Mouse (Mus musculus) forebrain, embryonic 10.5 days (tissue): ENCODE data around the gene Ncs1. TPM values are rescaled to one million over a fixed set of nuclear protein-coding genes. Genes with fewer than 3 reads are reported as not detected.

ENCODE experiments used
- DNase-seq: peaks from one replicate; pipeline ENCODE4 v3.0.0-alpha.2; 2017; ENCODE audit warnings: low spot score; ENCODE audit errors: extremely low spot score
- H3K27ac ChIP-seq: fragments of 300-500 bp; sonication (generic); 2 replicates; pipeline ENCODE4 v1.5.1; 2016; ENCODE audit warnings: mild to moderate bottlenecking
- H3K27me3 ChIP-seq: fragments of 300-500 bp; sonication (generic); 2 replicates; pipeline ENCODE4 v1.6.1; 2016; ENCODE audit warnings: mild to moderate bottlenecking; ENCODE audit not compliant: poor library complexity, severe bottlenecking
- H3K36me3 ChIP-seq: fragments of 300-500 bp; sonication (generic); replicated peaks from 2 replicates; pipeline ENCODE4 v1.6.1; 2016; ENCODE audit warnings: mild to moderate bottlenecking, moderate library complexity
- H3K4me1 ChIP-seq: fragments of 300-500 bp; sonication (generic); 2 replicates; pipeline ENCODE4 v1.6.1; 2016
- H3K4me3 ChIP-seq: fragments of 300-500 bp; sonication (generic); 2 replicates; pipeline ENCODE4 v1.5.1; 2016; ENCODE audit warnings: mild to moderate bottlenecking, moderate library complexity
- H3K9me3 ChIP-seq: fragments of 300-500 bp; sonication (generic); 2 replicates; pipeline ENCODE4 v1.6.1; 2016; ENCODE audit warnings: mild to moderate bottlenecking, moderate library complexity
- WGBS: fragments of 180-500 bp; shearing (Covaris S2); methylation state at CpG from one replicate; pipeline ENCODE4 v1.1.7; 2016; 5-methylcytosine and 5-hydroxymethylcytosine counted together
- polyA plus RNA-seq: library from polyadenylated mRNA; unstranded; fragments of >200 nt; fragmentation: Nextera tagmentation; extraction: Ambion mirVana; gene quantifications from 2 replicates; pipeline ENCODE4 v1.2.1, GENCODE M21; 2016

Ncs1 gene
- polyA plus RNA-seq, 1 experiment from 2014 or later = 43.3 TPM

- 4% methylated on average over 17 of the region's 17 CpGs for WGBS
- Histone ChIP-seq H3K36me3 (peaks cover 17% of the 10 kb centered on the region), H3K4me1 (peaks cover 16% of the 10 kb centered on the region), H3K4me3 (peak overlapping the region; percentile 56), H3K9me3 (no peaks in the 10 kb centered on the region), H3K27ac (peak overlapping the region; percentile 79), H3K27me3 (no peaks in the 10 kb centered on the region)
- DNase-seq = peak; percentile 70
Measured at GRCm38 (mm10) chr2:31297602-31298268, 52.1 kb downstream of the Ncs1 start.

GRCm38 (mm10) chr2:31298814-31299213 lies 53.2 kb downstream of the Ncs1 start:
- peak overlapping the region; percentile 56 for H3K4me3 ChIP-seq
- H3K36me3 ChIP-seq = peaks cover 7% of the 10 kb centered on the region
- peak overlapping the region; percentile 79; the same call in 1 of the 2 replicates for H3K27ac ChIP-seq
- H3K4me1 ChIP-seq = peaks cover 16% of the 10 kb centered on the region
- H3K9me3 ChIP-seq = no peaks in the 10 kb centered on the region
- 40% methylated on average over 4 of the region's 4 CpGs for WGBS
- no peak for DNase-seq
- H3K27me3 ChIP-seq = no peaks in the 10 kb centered on the region

GRCm38 (mm10) chr2:31299266-31299665 lies 53.6 kb downstream of the Ncs1 start:
- no peak overlapping the region for H3K4me3 ChIP-seq
- H3K36me3 ChIP-seq = peaks cover 3% of the 10 kb centered on the region
- no peaks in the 10 kb centered on the region for H3K9me3 ChIP-seq
- WGBS = 21% methylated on average over 4 of the region's 4 CpGs
- no peaks in the 10 kb centered on the region for H3K27me3 ChIP-seq
- peaks cover 16% of the 10 kb centered on the region for H3K4me1 ChIP-seq
- peak; percentile 31 for DNase-seq
- H3K27ac ChIP-seq = no peak overlapping the region

DNA sequence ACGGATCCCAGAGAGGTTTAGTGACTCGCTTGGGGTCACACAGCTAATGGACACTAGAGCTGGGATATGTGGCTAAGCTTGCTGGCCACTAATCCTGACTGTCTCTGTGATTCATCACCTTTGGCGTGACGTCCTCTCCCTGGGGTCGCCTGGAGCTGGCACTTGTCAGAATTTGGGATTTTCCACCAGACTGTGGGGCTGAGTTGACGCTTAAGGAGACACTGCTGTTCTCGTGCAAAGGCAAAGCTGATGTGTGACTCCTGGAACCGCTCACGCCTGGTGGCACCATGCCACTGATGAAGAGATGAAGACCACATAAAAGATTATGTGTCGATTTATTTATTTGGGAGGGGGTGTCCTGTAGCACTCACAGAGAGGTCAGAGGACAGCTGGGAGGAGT lies 54.4 kb downstream of the Ncs1 start:
- H3K27ac ChIP-seq = no peak overlapping the region
- no peak overlapping the region for H3K4me3 ChIP-seq
- no peak for DNase-seq
- H3K9me3 ChIP-seq = no peaks in the 10 kb centered on the region
- H3K36me3 ChIP-seq = no peaks in the 10 kb centered on the region
- WGBS = 83% methylated on average over 10 of the region's 10 CpGs
- H3K27me3 ChIP-seq = no peaks in the 10 kb centered on the region
- peaks cover 16% of the 10 kb centered on the region for H3K4me1 ChIP-seq

- Histone ChIP-seq H3K36me3 (no peaks in the 10 kb centered on the region), H3K4me1 (peaks cover 14% of the 10 kb centered on the region), H3K27ac (no peak overlapping the region), H3K9me3 (no peaks in the 10 kb centered on the region), H3K4me3 (no peak overlapping the region), H3K27me3 (no peaks in the 10 kb centered on the region)
- no peak for DNase-seq
- 87% methylated on average over 9 of the region's 9 CpGs for WGBS
Measured at GRCm38 (mm10) chr2:31303177-31303576, 57.6 kb downstream of the Ncs1 start.

DNA sequence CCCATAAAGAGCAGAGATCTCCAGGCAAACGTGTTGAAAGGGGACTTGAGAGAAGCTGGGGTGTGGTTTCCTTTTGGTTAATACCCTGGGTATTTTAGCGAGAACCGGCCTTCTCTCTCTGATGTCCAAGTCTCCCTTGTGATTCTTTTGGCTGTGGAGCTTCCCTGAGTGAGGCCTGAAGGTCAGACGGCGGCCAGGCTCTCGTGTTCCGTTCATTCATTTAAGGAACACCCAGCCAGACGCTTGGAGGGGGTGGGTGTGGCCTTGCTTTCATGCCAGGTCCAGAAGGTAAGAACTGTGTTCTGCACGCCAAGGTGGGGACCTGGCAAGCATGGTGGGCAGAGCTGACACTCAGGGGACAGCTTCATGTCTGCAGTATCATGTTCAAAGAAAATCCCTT lies 58.6 kb downstream of the Ncs1 start:
- 85% methylated on average over 9 of the region's 9 CpGs for WGBS
- no peak overlapping the region for H3K4me3 ChIP-seq
- no peaks in the 10 kb centered on the region for H3K27me3 ChIP-seq
- H3K4me1 ChIP-seq = peaks cover 4% of the 10 kb centered on the region; the same call in 1 of the 2 replicates
- no peaks in the 10 kb centered on the region for H3K9me3 ChIP-seq
- no peak overlapping the region for H3K27ac ChIP-seq
- no peak for DNase-seq
- H3K36me3 ChIP-seq = no peaks in the 10 kb centered on the region

DNA sequence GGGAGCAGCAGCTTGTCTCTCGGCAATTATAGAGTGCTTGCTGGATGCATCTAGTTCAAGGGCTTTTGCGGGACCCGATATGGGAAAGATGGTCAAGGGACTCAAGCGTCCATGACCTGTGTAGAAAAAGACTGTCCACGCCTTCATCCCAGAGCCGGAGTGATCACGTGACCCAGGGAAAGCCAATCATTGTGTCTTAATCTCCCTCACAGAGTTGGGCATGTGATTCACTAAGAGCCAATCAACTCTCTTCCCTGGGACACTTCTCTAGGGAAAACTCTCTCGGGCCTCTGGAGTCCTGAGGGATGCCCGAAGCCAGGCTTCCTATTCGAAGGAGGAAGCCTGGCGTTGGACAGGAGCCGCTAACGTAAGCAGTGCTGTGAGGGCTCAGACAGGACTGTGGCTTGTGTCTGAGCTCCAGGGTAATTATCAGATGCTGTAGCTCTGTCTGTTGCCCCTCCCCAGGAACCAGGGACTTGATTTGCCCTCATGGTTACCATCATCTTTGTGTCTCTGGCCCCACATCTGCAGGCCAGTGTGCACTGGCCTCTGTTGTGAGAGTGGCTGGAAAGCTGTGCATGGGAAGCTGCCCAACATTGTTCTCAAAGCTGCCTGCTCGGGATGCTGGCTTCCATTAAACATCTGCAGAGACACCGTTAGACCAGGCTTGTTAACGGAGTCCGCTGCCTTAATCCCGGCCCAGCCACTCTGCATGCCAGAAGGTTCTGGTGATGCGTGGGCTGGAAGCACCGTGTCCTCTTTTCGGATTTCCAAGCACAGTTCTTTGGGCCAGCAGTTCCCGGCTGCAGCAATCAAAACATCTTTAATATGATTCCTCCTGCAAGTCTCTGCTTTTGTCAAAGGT lies 59.4 kb downstream of the Ncs1 start:
- no peak overlapping the region for H3K27ac ChIP-seq
- H3K4me3 ChIP-seq = no peak overlapping the region
- H3K4me1 ChIP-seq = 0 out of 2 replicates have a peak, but pooled peaks cover 4% of the 10 kb centered on the region
- DNase-seq = no peak
- WGBS = 79% methylated on average over 22 of the region's 22 CpGs
- no peaks in the 10 kb centered on the region for H3K9me3 ChIP-seq
- no peaks in the 10 kb centered on the region; the same call in 1 of the 2 replicates for H3K27me3 ChIP-seq
- H3K36me3 ChIP-seq = no peaks in the 10 kb centered on the region

- Histone ChIP-seq H3K4me3 (no peak overlapping the region), H3K9me3 (no peaks in the 10 kb centered on the region), H3K4me1 (0 out of 2 replicates have a peak, but pooled peaks cover 4% of the 10 kb centered on the region), H3K27me3 (peaks cover 6% of the 10 kb centered on the region), H3K27ac (no peak overlapping the region), H3K36me3 (no peaks in the 10 kb centered on the region)
- 50% methylated on average over 4 of the region's 4 CpGs for WGBS
- no peak for DNase-seq
Measured at GRCm38 (mm10) chr2:31305684-31306083, 60.1 kb downstream of the Ncs1 start.

- H3K9me3 ChIP-seq = no peaks in the 10 kb centered on the region
- DNase-seq = no peak
- H3K27ac ChIP-seq = no peak overlapping the region
- H3K4me3 ChIP-seq = no peak overlapping the region
- peaks cover 29% of the 10 kb centered on the region for H3K27me3 ChIP-seq
- H3K36me3 ChIP-seq = no peaks in the 10 kb centered on the region
- H3K4me1 ChIP-seq = 0 out of 2 replicates have a peak, but pooled peaks cover 4% of the 10 kb centered on the region
- 68% methylated on average over 4 of the region's 4 CpGs for WGBS
Measured at GRCm38 (mm10) chr2:31308257-31308656, 62.6 kb downstream of the Ncs1 start.

DNA sequence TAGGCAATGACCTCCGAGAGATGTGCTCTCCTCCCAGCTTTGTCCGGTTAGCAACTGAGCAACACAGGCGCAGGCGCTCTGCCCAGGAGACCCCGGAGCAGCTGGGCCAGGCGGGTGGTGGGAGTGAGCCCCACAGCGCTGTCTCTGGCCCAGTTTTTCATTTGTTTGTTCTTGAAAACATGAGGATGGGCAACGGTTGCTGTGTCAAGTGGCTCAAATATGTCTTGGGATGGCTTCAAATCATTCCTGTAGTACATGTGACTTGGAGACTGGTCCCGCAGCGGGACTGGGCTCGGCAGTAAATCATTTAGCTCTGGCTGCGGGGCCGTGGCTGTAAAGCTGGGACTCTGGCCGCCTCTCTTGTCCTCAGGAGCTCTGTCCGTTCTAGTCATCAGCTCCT lies 63.9 kb downstream of the Ncs1 start:
- Histone ChIP-seq H3K4me1 (peaks cover 11% of the 10 kb centered on the region), H3K27ac (no peak overlapping the region), H3K27me3 (peaks cover 42% of the 10 kb centered on the region), H3K4me3 (no peak overlapping the region), H3K36me3 (no peaks in the 10 kb centered on the region), H3K9me3 (no peaks in the 10 kb centered on the region)
- DNase-seq = no peak
- WGBS = 76% methylated on average over 15 of the region's 15 CpGs

DNA sequence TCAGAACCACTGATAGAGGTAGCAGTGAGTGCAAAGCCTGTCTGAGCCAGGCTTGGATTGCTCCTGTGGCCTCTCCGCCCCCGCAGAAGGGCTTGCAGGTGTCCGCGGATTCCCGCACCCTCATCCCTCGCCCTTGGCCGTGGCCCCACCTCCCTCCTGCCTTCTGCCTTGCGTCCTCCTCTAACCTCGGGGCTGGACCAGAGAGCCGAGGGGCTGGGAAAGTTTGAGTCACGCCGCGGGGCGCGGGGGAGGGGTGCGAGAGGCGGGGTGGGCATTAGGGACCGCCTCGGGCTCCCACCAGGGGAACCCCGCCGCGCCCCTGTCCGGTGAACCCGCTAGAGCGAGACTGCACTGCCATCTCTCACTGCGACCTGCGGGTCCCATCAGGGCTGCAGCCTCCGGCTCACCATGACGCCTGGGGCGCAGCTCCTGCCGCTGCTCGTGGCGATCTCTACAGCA lies 68.4 kb downstream of the Ncs1 start, which contains the start of gene Hmcn2:
Gene Hmcn2, plus strand, starts transcription at position 409 of the 459 bp plus-strand sequence.
- no peak for DNase-seq
- Histone ChIP-seq H3K36me3 (no peaks in the 10 kb centered on the region), H3K9me3 (no peaks in the 10 kb centered on the region), H3K4me1 (peaks cover 21% of the 10 kb centered on the region), H3K4me3 (peak within 1 kb of the TSS; percentile 38), H3K27me3 (peaks cover 87% of the 10 kb centered on the region), H3K27ac (no peak within 1 kb of the TSS)
- WGBS = 2% methylated on average over 33 of the region's 33 CpGs

GRCm38 (mm10) chr2:31318162-31318561 lies 72.5 kb downstream of the Ncs1 start:
- Histone ChIP-seq H3K4me1 (peaks cover 21% of the 10 kb centered on the region), H3K36me3 (no peaks in the 10 kb centered on the region), H3K4me3 (no peak overlapping the region), H3K9me3 (no peaks in the 10 kb centered on the region), H3K27me3 (peaks cover 64% of the 10 kb centered on the region), H3K27ac (no peak overlapping the region)
- no peak for DNase-seq
- WGBS = 15% methylated on average over 2 of the region's 2 CpGs

- H3K27me3 ChIP-seq = peaks cover 54% of the 10 kb centered on the region
- no peak overlapping the region for H3K27ac ChIP-seq
- WGBS = 80% methylated on average over 2 of the region's 2 CpGs
- DNase-seq = no peak
- no peaks in the 10 kb centered on the region for H3K9me3 ChIP-seq
- H3K4me3 ChIP-seq = no peak overlapping the region
- H3K36me3 ChIP-seq = no peaks in the 10 kb centered on the region
- peaks cover 24% of the 10 kb centered on the region for H3K4me1 ChIP-seq
Measured at GRCm38 (mm10) chr2:31319200-31319599, 73.6 kb downstream of the Ncs1 start.
